Mouse (Mus musculus) heart, embryonic 14.5 days (tissue): ENCODE measurements around the gene Gen1. TPM values are rescaled to one million over a fixed set of nuclear protein-coding genes. Genes with fewer than 3 reads are reported as not detected.

ENCODE experiments used
- ATAC-seq: fragments of 200-750 bp; cut with Nextera tagmentation; 2 replicates; pipeline ENCODE4 v1.8.0; 2017; ENCODE audit warnings: low read depth, moderate TSS enrichment; ENCODE audit not compliant: insufficient number of reproducible peaks, insufficient read depth, low FRiP score
- H3K27ac ChIP-seq, 2 experiments: fragments of 200-500 bp in 1 of 2; fragments of 300-500 bp in 1 of 2; sonication (generic) in 1 of 2; replicated peaks in 1 of 2; 2 replicates each; pipeline ENCODE4 v1.5.1; 2012 to 2014; ENCODE audit warnings: low read depth in 2 of 2, low read length in 2 of 2, control low read depth in 1 of 2, mild to moderate bottlenecking in 1 of 2, mixed read lengths in 1 of 2; ENCODE audit not compliant: control insufficient read depth in 1 of 2, insufficient read depth in 1 of 2
- H3K27me3 ChIP-seq: fragments of 300-500 bp; sonication (generic); 2 replicates; pipeline ENCODE4 v1.6.1; 2014; ENCODE audit warnings: mild to moderate bottlenecking, low read length, control low read depth; ENCODE audit not compliant: control insufficient read depth, insufficient read depth
- H3K36me3 ChIP-seq: fragments of 300-500 bp; sonication (generic); 2 replicates; pipeline ENCODE4 v1.6.1; 2014; ENCODE audit warnings: mild to moderate bottlenecking, control low read depth, low read length, mixed read lengths; ENCODE audit not compliant: control insufficient read depth, insufficient read depth
- H3K4me1 ChIP-seq, 2 experiments: fragments of 200-500 bp in 1 of 2; fragments of 300-500 bp in 1 of 2; sonication (generic) in 1 of 2; 2 replicates each; pipeline ENCODE4 v1.6.1; 2012 to 2014; ENCODE audit warnings: low read length in 2 of 2, control low read depth in 1 of 2, mixed read lengths in 1 of 2; ENCODE audit not compliant: control insufficient read depth in 2 of 2, insufficient read depth in 2 of 2
- H3K4me2 ChIP-seq: fragments of 300-500 bp; sonication (generic); 2 replicates; pipeline ENCODE4 v1.6.1; 2014; ENCODE audit warnings: mild to moderate bottlenecking, low read length
- H3K4me3 ChIP-seq, 2 experiments: fragments of 200-500 bp in 1 of 2; fragments of 300-500 bp in 1 of 2; sonication (generic) in 1 of 2; 2 replicates each; pipeline ENCODE4 v1.5.1; 2012 to 2014; ENCODE audit warnings: low read length in 2 of 2, mild to moderate bottlenecking in 2 of 2, control low read depth in 1 of 2, low read depth in 1 of 2, moderate library complexity in 1 of 2; ENCODE audit not compliant: control insufficient read depth in 1 of 2, insufficient read depth in 1 of 2
- H3K9ac ChIP-seq: fragments of 300-500 bp; sonication (generic); 2 replicates; pipeline ENCODE4 v1.6.1; 2014; ENCODE audit warnings: mild to moderate bottlenecking, low read length
- H3K9me3 ChIP-seq: fragments of 300-500 bp; sonication (generic); 2 replicates; pipeline ENCODE4 v1.6.1; 2016; ENCODE audit warnings: low read length, control low read depth; ENCODE audit not compliant: control insufficient read depth
- WGBS: fragments of 180-500 bp; shearing (Covaris S2); extraction: QIAGEN DNeasy Blood & Tissue Kit; methylation state at CpG from one replicate; pipeline ENCODE4 v1.1.7; 2014; 5-methylcytosine and 5-hydroxymethylcytosine counted together
- polyA plus RNA-seq: library from polyadenylated mRNA; unstranded; fragments of >200 nt; fragmentation: Nextera tagmentation; extraction: Ambion mirVana; gene quantifications from 2 replicates; pipeline ENCODE4 v1.2.1, GENCODE M21; 2014

Gen1 gene
- 6.1 and 11.2 TPM in 2 replicates for polyA plus RNA-seq

DNA sequence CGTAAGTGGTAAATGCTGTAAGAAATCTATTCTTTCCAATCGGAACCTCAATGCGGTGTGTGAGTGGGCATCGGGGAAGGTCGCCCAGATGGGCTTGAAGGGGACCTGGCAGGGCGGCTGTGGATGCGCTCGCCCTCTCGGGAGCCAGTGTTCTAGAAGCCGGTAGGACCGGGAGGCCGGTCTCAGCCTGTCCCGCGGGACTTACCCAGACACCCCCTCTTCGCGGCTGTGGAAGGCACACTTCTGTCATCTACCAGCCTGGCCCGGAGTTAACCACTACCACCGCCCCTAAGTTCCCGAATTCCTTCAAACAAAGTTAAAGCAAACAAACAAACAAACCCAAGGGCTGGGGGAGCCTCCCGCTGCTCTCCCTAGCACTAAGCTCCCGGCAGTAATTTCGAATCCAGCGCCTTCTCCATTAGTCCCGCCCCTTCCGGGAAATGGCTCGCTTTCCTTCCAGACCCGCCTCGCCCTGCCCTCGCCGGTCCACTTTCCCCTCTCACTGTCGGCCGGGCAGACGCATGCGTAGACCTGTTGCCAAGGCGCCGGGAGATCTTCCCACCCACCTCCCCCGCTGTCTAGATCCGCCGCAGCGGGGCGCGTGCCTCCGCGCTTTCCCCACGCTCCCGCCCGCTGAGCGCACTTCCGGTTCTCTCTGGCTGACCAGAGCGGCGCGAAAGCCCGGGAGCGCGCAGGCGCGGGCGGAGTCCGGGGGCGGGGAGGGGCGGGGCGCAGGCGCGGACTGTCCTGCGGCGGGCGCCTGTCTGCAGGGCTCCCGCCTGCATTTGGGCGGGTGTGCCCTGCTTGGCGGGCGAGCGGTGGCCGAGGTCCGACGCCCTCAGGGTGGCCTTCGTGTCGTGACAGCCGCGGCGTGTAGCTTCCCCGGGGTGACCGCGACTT is at the start of gene Gen1, which contains the start of gene Smc6:
Gene Gen1, minus strand, starts transcription at position 420 of the 900 bp plus-strand sequence.
Gene Smc6, plus strand, starts transcription at position 505 of the 900 bp plus-strand sequence.
- H3K4me2 ChIP-seq: peak within 1 kb of the TSS; percentile 92
- peaks cover 2 to 27% of the 10 kb centered on the region in 2 experiments; a peak in 3 of 4 replicates for H3K4me1 ChIP-seq
- H3K27me3 ChIP-seq: no peaks in the 10 kb centered on the region
- peak within 1 kb of the TSS; percentile 63 to 90 for H3K4me3 ChIP-seq
- peak within 1 kb of the TSS; percentile 97 for H3K9ac ChIP-seq
- peak within 1 kb of the TSS; percentile 78 to 96 for H3K27ac ChIP-seq
- H3K9me3 ChIP-seq: no peaks in the 10 kb centered on the region
- WGBS: under 1% methylated on average over 76 of the region's 83 CpGs
- peak; percentile 98 for ATAC-seq
- H3K36me3 ChIP-seq: no peaks in the 10 kb centered on the region; the same call in 1 of the 2 replicates

DNA sequence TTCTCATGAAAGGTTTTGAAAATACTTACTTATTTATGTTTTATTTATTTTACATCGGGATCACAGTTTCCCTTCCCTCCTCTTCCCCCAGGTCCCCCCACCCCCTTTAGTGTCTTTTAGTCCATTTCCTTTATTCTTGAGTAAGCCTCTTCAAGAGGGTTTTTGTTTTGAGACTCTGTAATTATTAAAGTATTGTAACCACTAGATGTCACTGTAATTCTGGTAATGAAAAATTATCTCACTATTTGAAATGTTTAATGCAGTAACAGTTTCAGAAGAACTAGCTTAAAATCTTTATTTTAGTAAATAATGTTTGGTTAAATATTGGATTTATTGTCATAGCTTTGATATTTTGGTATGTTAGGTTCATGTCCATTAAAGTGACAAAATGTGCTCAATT is 48.2 kb upstream of the Gen1 start:
- 73% methylated on average over 1 of the region's 1 CpGs for WGBS

DNA sequence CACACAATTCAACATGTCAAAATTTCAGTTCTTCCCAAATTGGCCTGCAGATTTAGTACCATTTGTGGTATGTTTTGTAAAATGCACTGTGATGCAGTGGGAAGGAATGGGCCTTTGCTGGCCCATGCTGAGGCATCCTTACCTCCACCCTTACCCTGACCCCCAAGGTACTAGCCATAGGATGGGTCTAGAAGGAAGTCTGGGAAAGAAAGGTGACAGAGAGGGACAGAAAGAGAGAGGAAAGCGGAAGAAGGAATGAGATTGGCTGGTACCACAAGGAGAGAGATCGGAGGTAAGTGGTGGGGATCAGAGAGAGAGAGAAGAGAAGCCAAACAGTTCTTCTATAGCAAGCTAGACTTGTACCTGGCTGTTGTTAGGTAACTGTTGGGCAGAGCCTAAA is 45.5 kb upstream of the Gen1 start:
- H3K4me3 ChIP-seq: no peak overlapping the region
- H3K27ac ChIP-seq: no peak overlapping the region
- peaks cover 83% of the 10 kb centered on the region for H3K36me3 ChIP-seq
- WGBS: 98% methylated on average over 2 of the region's 2 CpGs
- no peaks in the 10 kb centered on the region for H3K27me3 ChIP-seq
- ATAC-seq: no peak
- H3K4me2 ChIP-seq: no peak overlapping the region
- no peaks in the 10 kb centered on the region for H3K4me1 ChIP-seq
- no peak overlapping the region for H3K9ac ChIP-seq
- H3K9me3 ChIP-seq: no peaks in the 10 kb centered on the region

More for the DNA sequence above, 48.2 kb upstream of the Gen1 start:
- H3K9me3 ChIP-seq: no peaks in the 10 kb centered on the region
- no peak overlapping the region for H3K9ac ChIP-seq
- no peak overlapping the region for H3K4me2 ChIP-seq
- no peaks in the 10 kb centered on the region for H3K27me3 ChIP-seq
- peaks cover 80% of the 10 kb centered on the region for H3K36me3 ChIP-seq
- no peaks in the 10 kb centered on the region for H3K4me1 ChIP-seq
- H3K27ac ChIP-seq: no peak overlapping the region
- no peak for ATAC-seq
- no peak overlapping the region for H3K4me3 ChIP-seq

DNA sequence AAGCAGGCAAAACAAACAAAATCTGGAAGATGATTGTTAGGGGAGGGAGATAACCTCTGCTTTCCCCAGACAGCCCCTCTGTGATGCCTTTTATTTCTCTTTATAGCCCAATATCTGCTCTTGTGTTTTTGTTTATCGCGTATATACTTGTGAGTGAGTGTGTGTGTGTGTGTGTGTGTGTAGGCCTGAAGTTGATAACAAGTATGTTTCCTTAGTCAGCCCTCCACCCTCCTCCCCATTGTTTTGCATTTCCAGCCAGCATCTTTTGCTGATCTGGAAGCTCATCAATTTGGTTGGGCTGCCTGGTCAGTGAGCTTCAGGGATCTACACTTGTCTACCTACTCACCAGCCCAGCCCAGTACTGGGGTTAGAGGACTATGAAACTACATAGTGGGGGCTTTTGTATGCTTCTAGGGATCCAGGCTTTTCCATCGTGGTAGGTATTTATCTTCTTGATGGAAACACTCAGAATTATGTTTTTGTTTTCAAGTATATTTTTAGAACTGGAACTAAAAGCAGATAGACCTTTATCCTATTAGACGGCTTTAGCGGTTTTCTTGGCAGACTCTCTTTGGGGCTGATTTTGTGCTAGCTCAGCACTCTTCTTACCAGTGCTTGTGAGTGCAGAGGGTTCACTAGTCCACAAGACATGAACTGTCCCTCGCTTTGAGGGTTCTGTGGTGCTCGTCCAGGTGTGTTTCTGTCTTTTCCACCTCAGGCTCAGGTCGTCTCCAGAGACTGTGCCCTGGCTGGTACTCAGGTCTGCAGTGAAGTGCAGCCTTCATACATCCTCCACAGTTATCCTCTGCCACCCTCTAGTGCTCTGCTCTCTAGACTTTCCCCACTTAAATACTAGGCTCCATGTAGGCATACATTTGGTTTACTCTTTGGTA is 41.4 kb upstream of the Gen1 start:
- Histone ChIP-seq H3K4me3 (no peak overlapping the region), H3K9ac (no peak overlapping the region), H3K27ac (no peak overlapping the region), H3K4me1 (no peaks in the 10 kb centered on the region), H3K4me2 (no peak overlapping the region), H3K9me3 (no peaks in the 10 kb centered on the region), H3K36me3 (peaks cover 88% of the 10 kb centered on the region), H3K27me3 (no peaks in the 10 kb centered on the region)
- 80% methylated on average over 8 of the region's 8 CpGs for WGBS
- no peak for ATAC-seq

DNA sequence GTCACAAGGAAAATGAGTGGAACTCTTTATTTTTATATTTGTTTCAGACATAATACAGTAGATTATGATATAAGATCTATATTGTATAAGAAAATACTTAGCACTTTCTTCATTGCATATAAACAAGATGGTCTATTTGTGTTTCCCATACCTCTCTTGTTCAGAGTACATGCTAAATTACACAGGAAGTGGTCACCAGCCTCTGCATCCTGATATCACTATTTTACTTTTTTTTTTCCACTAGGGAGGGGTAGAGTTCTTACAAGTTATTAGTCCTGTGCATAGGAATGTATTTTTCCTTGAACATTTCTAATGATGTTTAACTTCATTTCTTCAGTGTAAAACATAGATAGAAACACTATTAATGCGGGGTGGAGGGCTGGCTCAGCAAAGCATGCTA is 35.3 kb upstream of the Gen1 start:
- no peaks in the 10 kb centered on the region for H3K9me3 ChIP-seq
- 98% methylated on average over 1 of the region's 1 CpGs for WGBS
- ATAC-seq: no peak
- peaks cover 88% of the 10 kb centered on the region for H3K36me3 ChIP-seq
- no peak overlapping the region for H3K4me2 ChIP-seq
- no peaks in the 10 kb centered on the region for H3K27me3 ChIP-seq
- no peak overlapping the region for H3K27ac ChIP-seq
- H3K4me3 ChIP-seq: no peak overlapping the region
- no peak overlapping the region for H3K9ac ChIP-seq
- no peaks in the 10 kb centered on the region for H3K4me1 ChIP-seq

DNA sequence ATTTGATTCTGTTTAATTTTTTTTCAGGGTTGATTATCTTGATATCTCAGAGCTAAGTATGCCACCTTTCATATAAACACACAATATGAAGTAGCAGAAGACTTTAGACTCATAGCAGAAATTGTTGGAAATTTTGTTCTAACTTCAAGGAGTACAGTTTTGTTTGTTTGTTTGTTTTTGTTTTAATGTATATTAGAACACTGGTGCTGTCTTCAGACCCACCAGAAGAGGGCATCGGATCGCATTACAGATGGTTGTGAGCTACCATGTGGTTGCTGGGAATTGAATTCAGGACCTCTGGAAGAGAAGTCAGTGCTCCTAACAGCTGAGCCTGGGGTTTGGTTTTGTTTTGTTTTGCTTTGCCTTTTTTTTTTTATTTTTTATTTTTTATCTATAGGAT is 20.8 kb upstream of the Gen1 start:
- Histone ChIP-seq H3K4me1 (no peaks in the 10 kb centered on the region), H3K9ac (no peak overlapping the region), H3K4me3 (no peak overlapping the region), H3K27me3 (no peaks in the 10 kb centered on the region), H3K36me3 (peaks cover 88% of the 10 kb centered on the region), H3K27ac (no peak overlapping the region), H3K9me3 (no peaks in the 10 kb centered on the region), H3K4me2 (no peak overlapping the region)
- no peak for ATAC-seq
- WGBS: 94% methylated on average over 2 of the region's 2 CpGs

DNA sequence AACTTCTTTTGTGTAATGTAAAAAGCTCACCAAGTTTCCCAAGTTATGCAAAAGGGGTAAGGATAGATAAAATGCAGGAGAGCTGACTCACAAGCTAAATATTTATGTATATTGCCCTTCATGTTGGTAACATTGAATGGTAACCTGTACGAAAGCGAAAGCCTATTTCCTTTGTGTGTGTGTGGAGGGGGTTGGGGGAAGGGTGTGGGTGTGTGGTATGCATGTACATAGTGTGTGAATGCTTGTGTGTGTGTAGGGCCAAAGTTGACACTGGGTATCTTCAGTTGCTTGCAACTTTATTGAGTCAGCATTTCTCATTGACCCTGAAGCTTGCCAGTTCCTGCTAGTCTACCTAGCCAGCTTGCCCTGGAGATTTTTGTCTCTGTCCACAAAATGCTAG is 16.0 kb upstream of the Gen1 start:
- 96% methylated on average over 2 of the region's 2 CpGs for WGBS

More for the DNA sequence above, 16.0 kb upstream of the Gen1 start:
- Histone ChIP-seq H3K9me3 (no peaks in the 10 kb centered on the region), H3K4me3 (no peak overlapping the region), H3K27ac (no peak overlapping the region), H3K4me2 (no peak overlapping the region), H3K4me1 (no peaks in the 10 kb centered on the region), H3K36me3 (peaks cover 85% of the 10 kb centered on the region), H3K27me3 (no peaks in the 10 kb centered on the region), H3K9ac (no peak overlapping the region)
- ATAC-seq: no peak
